Mouse (Mus musculus): ENCODE data around the gene Paxx.
"Not testable (repeated sequence)": the region's sequence is repeated elsewhere in the genome, so short reads cannot be mapped to it uniquely, and the experiment has no call there.

The Paxx gene

GRCm38 (mm10) chr2:25450853-25451647 is 9.8 kb downstream of the Paxx start:
- DNase-seq (ENCODE audit: low spot score in 2 of 2), result no peak

- DNase-seq (ENCODE audit: low spot score in 2 of 2), result no peak
Observed at GRCm38 (mm10) chr2:25442682-25443081, 18.2 kb downstream of the Paxx start.

DNA sequence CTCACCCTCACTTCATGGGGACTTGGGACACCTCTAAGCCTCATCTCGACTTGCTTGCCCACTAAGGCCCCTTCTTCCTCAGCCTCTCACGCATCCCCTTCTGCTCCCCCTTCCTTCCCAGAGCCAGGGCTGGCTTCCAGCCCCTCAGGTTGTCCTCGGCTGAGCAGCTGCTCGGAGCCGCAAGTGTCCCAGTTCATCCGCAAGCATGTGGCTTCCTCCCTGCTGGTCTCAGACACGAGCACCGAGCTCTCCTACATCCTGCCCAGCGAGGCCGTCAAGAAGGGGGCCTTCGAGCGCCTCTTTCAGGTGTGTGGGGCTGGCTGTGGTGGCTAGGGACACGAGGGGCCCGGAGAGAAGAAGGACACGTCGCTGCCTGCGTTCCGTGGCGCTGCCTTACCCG is 19.8 kb downstream of the Paxx start:
- no peak for DNase-seq (ENCODE audit: low spot score in 2 of 2)

- no peak for DNase-seq (ENCODE audit: low spot score in 2 of 2)
Observed at GRCm38 (mm10) chr2:25436286-25436820, 24.5 kb downstream of the Paxx start.

DNA sequence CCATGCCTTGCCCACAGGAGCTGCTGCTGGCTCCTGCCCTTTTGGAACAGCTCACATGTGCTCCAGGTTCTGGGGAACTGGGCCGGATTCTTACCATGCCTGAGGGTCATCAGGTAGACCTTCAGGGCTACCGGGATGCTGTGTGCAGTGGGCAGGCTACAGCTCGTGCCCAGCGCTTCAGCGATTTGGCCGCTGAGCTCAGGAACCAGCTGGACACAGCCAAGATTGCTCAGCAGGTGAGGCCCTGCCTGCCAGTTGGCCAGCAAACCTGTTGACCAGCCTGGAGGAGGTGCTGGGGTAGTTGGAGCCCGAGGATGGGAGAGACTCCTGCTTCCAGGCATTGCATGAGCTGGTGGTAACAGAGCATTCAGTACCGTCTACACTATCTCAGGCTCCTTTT is 26.6 kb downstream of the Paxx start:
- no peak for DNase-seq (ENCODE audit: low spot score in 2 of 2)

DNA sequence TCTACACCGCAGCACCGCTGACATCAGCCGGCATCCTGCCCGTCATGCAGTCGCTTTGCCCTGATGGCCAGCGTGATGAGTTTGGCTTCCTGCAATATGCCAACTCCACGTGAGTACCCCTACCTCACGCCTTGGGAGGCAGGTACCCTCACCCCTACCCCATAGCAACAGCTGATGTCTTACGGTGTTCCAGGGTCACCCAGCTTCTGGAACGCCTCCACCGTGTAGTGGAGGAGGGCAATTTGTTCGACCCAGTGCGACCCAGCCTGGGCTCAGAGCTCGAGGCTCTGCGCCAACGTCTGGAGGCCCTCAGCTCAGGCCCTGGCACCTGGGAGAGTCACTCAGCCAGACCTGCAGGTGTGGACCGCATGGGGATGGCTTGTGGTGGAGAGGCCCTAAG is 27.8 kb downstream of the Paxx start:
- DNase-seq (ENCODE audit: low spot score in 2 of 2), result no peak

GRCm38 (mm10) chr2:25432326-25433098 is 28.4 kb downstream of the Paxx start:
- no peak for DNase-seq (ENCODE audit: low spot score in 2 of 2)

DNA sequence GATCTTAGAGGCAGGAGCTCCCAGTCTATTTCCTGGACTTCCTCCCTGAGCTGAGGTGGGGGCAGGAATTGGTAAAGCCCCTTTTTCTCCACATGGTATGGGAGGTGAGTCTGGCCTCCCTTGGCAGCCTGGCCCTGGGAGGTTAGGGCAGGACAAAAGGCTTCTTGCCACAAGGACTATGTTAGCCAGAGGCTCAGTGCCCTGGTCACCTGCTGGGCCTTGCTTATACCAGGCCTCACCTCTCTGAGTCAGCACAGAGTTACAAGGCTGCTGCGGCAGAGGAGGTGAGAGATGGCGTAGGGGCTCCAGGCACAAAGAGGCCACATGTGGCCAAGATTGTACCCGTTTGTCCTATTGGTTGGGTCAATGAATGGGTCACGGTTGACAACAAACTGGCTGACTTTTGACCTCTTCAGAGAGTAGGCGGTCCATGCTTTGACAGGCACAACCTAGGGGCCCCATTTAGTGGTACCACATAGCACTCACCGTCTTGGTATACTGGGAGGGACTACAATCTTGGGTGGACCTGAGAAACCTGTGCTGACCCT is 29.5 kb downstream of the Paxx start:
- no peak for DNase-seq (ENCODE audit: low spot score in 2 of 2)

- DNase-seq (ENCODE audit: low spot score in 2 of 2), result no peak
Observed at GRCm38 (mm10) chr2:25430395-25431233, 30.3 kb downstream of the Paxx start.

GRCm38 (mm10) chr2:25429435-25430180 is 31.3 kb downstream of the Paxx start:
- no peak for DNase-seq (ENCODE audit: low spot score in 2 of 2)

DNA sequence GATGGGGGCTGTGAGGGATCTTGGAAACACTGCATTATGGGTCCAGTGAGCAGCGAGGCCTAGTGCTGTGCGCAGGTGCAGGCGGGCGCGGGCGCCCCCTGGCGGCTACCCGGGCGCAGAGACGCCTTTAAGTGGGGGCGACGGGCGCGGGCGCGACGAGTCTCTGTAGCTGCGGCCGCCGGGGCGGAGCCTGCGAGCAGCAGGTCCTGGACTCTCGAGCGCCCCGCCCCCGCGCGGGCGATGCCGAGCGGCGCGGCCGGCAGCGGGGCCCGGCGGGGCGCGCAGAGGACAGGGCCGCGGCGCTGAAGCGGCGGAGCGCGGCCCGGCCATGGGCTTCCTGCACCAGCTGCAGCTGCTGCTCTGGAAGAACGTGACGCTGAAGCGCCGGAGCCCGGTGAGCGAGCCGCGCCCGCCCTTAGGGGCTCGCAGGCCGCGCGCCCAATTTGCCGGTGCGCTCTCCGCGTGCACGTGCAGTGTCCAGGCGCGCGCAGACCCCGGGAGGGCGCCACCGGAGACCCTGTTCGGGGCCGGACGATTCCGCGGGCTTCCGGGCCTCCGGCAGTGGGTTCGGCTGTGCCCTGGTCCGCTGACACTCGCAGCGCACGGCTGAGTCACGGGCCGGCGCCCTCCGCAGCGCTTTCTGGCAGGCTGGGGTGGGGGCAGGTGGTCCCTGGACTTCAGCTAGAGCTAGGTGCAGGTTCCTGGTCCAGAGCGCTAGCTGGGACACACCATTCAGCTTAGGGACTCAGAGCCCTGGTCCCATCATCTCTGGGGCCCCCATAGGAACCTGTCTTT is 32.3 kb downstream of the Paxx start, which contains the start of gene Abca2:
Abca2 (plus strand) TSS at position 262 of the 795 bp plus-strand sequence.
- DNase-seq (ENCODE audit: low spot score in 2 of 2), result peak; percentile 93

DNA sequence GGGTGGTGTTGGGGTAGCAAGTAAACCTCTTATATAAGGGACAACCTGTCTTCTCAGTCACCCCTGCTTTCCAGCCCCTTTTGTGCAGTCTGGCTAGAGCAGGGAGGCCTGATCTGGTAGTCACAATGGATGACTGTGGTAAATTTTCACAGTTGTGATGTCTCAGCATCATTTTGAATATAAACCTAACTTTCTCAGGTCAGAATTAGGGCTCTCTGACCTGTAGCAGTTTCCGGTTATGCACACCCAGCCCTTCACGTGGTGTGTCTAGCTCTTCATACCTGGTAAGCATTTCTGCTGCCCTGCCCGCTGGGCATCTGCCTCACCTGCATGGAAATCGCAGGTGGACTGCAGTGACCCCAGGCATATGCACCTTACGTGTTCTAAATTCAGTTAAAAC is 33.6 kb downstream of the Paxx start:
- DNase-seq (ENCODE audit: low spot score in 2 of 2), result no peak

DNA sequence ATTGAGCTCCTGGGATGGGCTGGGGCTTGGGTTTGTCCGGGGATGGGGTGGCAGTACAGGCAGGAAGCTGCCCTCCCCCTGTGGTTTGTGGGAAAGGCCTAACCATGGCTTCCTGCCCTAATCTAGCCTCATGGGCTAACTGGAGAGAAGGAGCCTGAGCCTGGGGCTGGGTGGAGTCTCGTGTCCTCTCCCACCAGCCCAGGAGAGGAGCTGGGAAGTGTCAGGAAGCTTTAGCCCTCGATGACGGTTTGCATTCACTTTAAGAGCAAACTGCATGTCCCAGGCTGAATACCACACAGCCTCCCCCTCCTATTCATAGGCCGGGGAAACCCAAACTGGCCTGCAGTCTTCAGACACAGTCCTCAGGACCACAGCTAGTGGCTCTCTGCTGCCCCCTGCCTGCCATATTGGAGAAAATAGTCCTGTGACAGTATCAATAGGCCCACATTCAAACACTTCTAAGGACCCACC is 34.1 kb downstream of the Paxx start:
- peak in 1 of 2 experiments; percentile 63 for DNase-seq (ENCODE audit: low spot score in 2 of 2)

DNA sequence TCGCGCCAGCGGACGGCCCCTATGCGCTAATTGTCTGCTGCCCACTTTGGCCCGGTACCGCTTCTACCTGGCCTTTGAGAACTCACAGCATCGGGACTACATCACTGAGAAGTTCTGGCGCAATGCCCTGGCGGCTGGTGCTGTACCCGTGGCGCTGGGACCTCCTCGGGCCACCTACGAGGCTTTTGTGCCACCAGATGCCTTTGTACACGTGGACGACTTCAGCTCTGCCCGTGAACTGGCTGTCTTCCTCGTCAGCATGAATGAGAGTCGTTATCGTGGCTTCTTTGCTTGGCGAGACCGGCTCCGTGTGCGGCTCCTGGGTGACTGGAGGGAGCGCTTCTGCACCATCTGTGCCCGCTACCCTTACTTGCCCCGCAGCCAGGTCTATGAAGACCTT is 35.4 kb downstream of the Paxx start:
- no peak for DNase-seq (ENCODE audit: low spot score in 2 of 2)

DNA sequence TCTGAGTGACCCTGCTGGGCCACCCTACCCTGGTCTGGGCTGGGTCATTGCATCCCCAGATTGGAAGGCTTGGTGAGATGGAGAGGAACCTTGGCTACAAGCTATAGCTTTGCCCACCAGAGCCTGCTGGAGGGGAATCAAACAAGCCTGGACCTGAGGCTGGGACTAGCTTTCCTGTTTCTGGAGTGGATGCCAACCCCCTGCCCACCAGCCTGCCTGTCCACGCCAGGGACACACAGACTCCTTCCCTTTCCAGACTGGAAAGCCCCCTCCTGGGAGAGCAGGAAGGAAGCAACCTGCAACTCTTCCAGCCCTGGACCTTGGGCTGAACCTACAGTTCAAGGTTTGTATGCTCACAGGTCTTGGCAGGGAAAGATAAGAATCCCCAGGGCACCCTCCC is 37.3 kb downstream of the Paxx start:
- no peak for DNase-seq (ENCODE audit: low spot score in 2 of 2)

- DNase-seq (ENCODE audit: low spot score in 2 of 2), result no peak
Observed at GRCm38 (mm10) chr2:25422587-25423410, 38.1 kb downstream of the Paxx start, which contains the start of gene Fut7. TSS of gene Fut7 (plus strand) at chr2:25423267.

DNA sequence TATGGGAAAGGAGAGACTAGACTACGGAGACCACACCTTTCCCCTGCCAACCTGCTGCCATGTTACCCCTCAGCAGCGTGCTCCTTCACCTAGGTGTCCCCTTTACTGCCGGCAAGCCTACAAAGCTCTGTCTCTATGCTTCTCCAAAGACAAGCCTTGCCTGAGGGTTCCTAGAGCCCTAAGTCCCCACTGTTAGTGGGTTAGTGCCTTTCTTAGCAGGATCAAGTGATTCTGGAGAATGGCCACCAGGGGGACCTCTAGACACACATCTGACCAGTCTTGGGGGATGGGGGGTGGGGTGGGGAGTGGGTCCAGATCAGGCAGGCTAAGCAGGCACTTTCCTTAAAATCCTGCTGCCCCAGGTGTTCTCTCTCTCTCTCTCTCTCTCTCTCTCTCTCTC is 39.0 kb downstream of the Paxx start:
- peak in 1 of 2 experiments; percentile 39 for DNase-seq (ENCODE audit: low spot score in 2 of 2)

DNA sequence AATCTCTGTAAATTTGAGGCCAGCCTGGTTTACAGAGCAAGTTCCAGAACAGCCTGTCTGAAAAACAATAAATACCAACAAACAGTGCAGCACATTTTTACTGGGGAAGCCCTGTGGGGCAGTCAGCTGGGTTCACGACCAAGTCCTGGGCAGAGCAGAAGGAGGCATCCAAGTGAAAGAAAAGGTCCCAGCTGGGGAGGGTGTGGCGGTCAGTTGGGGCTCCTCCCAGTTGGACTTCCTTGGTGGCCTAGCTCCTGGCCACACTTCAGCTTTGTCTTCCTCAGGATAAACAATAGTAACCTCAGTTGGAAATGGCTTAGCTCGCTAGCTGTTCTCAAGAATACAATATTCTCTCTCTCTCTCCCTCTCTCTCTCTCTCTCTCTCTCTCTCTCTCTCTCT is 43.5 kb downstream of the Paxx start:
- no peak for DNase-seq (ENCODE audit: low spot score in 2 of 2)

DNA sequence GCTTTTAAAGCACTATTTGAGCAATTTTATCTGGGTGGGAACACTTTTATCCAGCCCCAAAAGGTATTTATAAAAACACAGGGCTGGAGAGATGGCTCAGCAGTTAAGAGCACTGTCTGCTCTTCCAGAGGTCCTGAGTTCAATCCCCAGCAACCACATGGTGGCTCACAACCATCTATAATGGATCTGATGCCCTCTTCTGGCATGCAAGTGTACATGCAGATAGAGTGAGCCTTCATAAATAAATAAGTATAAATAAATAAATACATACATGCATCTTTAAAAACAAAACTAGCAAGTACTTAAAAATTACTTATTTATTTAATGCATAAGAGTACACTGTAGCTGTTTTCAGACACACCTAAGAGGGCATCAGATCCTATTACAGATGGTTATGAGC is 47.5 kb downstream of the Paxx start:
- not testable (repeated sequence) for DNase-seq (ENCODE audit: low spot score in 2 of 2)
